Mouse (Mus musculus): Measurements from ENCODE around the gene Ifitm2.

DNA sequence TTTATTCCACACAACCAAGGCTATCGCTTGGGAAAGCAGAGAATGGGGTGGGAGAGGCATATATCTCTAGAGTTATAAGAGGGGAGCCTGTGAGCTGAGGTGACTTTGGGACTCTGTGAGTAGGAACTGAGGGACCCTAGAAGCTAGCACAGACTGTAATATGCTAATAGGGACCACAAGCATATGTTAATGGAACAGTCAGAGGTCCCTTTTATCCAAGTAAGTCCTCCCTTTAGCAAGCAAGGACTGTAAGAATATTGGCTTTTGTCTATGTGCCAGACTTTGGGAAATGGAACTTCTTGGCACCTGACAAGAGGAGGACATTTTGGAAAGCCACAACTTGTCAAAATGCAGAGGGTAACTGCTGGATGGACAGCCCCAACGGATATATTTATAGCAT lies 16.9 kb downstream of the Ifitm2 start:
- no peak for TF ChIP-seq CTCF (conservative IDR thresholded peaks at IDR 0.05; ENCODE audit: low read length)
- no peak; the same call in 1 of the 2 replicates for TF ChIP-seq POU5F1 (IDR thresholded peaks at IDR 0.05; ENCODE audit: borderline replicate concordance, low read length)
